Mouse (Mus musculus): ENCODE measurements around the gene Apol7a. TPM values are rescaled to one million over a fixed set of nuclear protein-coding genes. Genes with fewer than 3 reads are reported as not detected.
"Not testable (repeated sequence)": the region's sequence is repeated elsewhere in the genome, so short reads cannot be mapped to it uniquely, and the experiment has no call there.

The Apol7a gene
- polyA plus RNA-seq (2014; fragmentation: Nextera tagmentation; extraction: Ambion mirVana), result 0.13 TPM in 1 of 2 replicates, not detected in the other

DNA sequence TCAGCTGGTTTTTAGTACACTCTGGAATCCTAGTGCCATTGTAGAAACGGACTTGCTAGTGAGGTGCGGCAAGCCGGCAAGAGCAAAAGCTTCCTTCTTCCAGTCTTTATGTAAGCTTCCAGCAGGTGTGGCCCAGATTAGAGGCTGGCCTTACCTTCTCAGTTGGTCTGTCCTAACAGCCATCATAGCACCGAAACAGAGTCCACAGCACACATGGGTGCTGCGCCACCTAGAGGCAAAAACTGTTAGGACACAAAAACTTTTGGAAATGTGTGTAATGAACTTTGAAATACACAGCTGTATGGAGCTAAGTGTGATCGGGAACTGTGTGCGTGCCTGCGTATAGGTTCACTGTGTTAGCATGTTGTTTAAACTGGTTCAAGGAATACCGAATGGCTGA, at the start of gene Apol7a:
TSS of gene Apol7a (minus strand) at position 84 of the 400 bp plus-strand sequence.
- H3K9ac ChIP-seq (ENCODE audit: low read depth, low read length); H3K4me3 ChIP-seq (ENCODE audit: low read depth, low read length); H3K27ac ChIP-seq (ENCODE audit: low read depth, low read length); H3K36me3 ChIP-seq (ENCODE audit: control insufficient read depth, insufficient read depth, low read length); H3K4me2 ChIP-seq; H3K27me3 ChIP-seq (ENCODE audit: control insufficient read depth, insufficient read depth, low read length); H3K4me1 ChIP-seq (ENCODE audit: control insufficient read depth, insufficient read depth, low read length); H3K9me3 ChIP-seq (replicated peaks; ENCODE audit: control insufficient read depth, low read length); ATAC-seq (replicated peaks; ENCODE audit: insufficient number of reproducible peaks, low FRiP score, low TSS enrichment): not testable (repeated sequence)
- WGBS (ENCODE audit: insufficient replicate concordance), result 56% methylated on average over 9 of the region's 9 CpGs

DNA sequence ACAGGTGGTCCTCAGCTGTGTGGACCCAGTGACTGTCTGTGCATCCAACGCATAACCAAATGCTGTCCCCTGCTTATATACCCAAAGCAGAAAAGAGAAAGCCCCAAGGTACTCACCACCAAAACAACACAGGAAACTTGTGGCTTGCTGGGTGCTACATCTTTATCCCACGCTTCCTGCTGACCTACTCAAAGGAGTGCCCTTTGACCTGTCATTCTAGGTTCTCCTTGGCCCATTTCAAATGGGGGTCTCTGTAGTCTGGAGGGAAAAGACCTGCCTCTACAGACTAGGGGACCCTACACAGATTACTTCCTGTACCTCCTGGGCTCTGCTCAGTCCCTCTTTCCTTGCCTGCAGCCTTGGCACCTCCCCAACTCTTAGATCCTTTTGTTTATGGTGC, 48.5 kb upstream of the Apol7a start, which contains the start of gene Apol7b:
TSS of gene Apol7b (minus strand) at position 101 of the 400 bp plus-strand sequence.
- H3K4me1 ChIP-seq (ENCODE audit: control insufficient read depth, insufficient read depth, low read length), result not testable (repeated sequence)

GRCm38 (mm10) chr15:77445668-77446067, 46.8 kb upstream of the Apol7a start:
- H3K9me3 ChIP-seq (replicated peaks; ENCODE audit: control insufficient read depth, low read length); H3K9ac ChIP-seq (ENCODE audit: low read depth, low read length); H3K27ac ChIP-seq (ENCODE audit: low read depth, low read length); H3K4me1 ChIP-seq (ENCODE audit: control insufficient read depth, insufficient read depth, low read length); H3K36me3 ChIP-seq (ENCODE audit: control insufficient read depth, insufficient read depth, low read length); ATAC-seq (replicated peaks; ENCODE audit: insufficient number of reproducible peaks, low FRiP score, low TSS enrichment); H3K27me3 ChIP-seq (ENCODE audit: control insufficient read depth, insufficient read depth, low read length); H3K4me3 ChIP-seq (ENCODE audit: low read depth, low read length); H3K4me2 ChIP-seq: not testable (repeated sequence)
- WGBS (ENCODE audit: insufficient replicate concordance), result 86% methylated on average over 1 of the region's 1 CpGs

More for the DNA sequence above, 48.5 kb upstream of the Apol7a start, which contains the start of gene Apol7b:
- not testable (repeated sequence) for H3K36me3 ChIP-seq (ENCODE audit: control insufficient read depth, insufficient read depth, low read length); H3K4me3 ChIP-seq (ENCODE audit: low read depth, low read length); H3K9ac ChIP-seq (ENCODE audit: low read depth, low read length); ATAC-seq (replicated peaks; ENCODE audit: insufficient number of reproducible peaks, low FRiP score, low TSS enrichment); H3K27me3 ChIP-seq (ENCODE audit: control insufficient read depth, insufficient read depth, low read length); H3K27ac ChIP-seq (ENCODE audit: low read depth, low read length); H3K4me2 ChIP-seq; H3K9me3 ChIP-seq (replicated peaks; ENCODE audit: control insufficient read depth, low read length)
- WGBS (ENCODE audit: insufficient replicate concordance), result 80% methylated on average over 2 of the region's 2 CpGs

GRCm38 (mm10) chr15:77444746-77445145, 45.8 kb upstream of the Apol7a start:
- H3K27me3 ChIP-seq (ENCODE audit: control insufficient read depth, insufficient read depth, low read length); H3K9ac ChIP-seq (ENCODE audit: low read depth, low read length); H3K4me2 ChIP-seq; H3K36me3 ChIP-seq (ENCODE audit: control insufficient read depth, insufficient read depth, low read length); H3K4me1 ChIP-seq (ENCODE audit: control insufficient read depth, insufficient read depth, low read length); H3K27ac ChIP-seq (ENCODE audit: low read depth, low read length); ATAC-seq (replicated peaks; ENCODE audit: insufficient number of reproducible peaks, low FRiP score, low TSS enrichment); H3K9me3 ChIP-seq (replicated peaks; ENCODE audit: control insufficient read depth, low read length); H3K4me3 ChIP-seq (ENCODE audit: low read depth, low read length): not testable (repeated sequence)
- WGBS (ENCODE audit: insufficient replicate concordance), result 75% methylated on average over 7 of the region's 8 CpGs

DNA sequence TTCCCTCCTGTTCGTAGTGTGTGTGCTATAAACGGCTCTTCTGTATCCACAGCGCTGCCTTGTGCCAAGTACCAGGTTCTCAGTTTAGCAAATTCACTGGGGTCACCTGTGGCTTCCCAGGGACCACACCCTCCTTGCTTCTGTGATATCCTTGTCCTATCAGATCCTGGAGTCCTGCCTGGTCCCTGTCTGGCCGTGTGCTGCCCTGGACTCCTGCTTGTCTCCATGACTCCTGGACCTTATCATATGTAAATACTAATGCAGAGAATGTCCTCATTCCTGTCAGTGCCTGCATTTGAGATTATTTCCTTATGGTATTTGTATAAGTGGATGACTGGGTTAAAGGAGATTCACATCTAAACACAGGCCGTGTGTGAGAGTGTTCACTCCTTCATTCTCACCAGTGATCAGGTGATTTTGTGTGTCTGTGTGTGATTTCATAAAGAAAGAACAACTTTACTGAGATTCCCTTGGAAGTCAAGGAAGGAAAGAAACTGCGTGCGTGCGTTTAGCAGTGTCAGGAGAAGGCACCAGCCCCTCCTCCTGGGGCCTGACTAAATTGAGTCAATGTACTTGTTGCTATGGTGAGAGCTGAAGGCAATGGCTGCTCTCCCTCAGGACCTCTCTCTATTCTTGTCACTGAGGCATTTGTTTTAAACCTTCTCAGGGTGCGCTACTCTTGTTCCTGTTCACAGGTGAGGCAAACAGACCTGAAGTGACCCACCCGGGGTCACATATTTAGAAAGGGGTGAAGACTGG, 30.0 kb upstream of the Apol7a start:
- not testable (repeated sequence) for H3K9ac ChIP-seq (ENCODE audit: low read depth, low read length); ATAC-seq (replicated peaks; ENCODE audit: insufficient number of reproducible peaks, low FRiP score, low TSS enrichment); H3K27ac ChIP-seq (ENCODE audit: low read depth, low read length); H3K4me2 ChIP-seq; H3K36me3 ChIP-seq (ENCODE audit: control insufficient read depth, insufficient read depth, low read length); H3K4me3 ChIP-seq (ENCODE audit: low read depth, low read length); H3K9me3 ChIP-seq (replicated peaks; ENCODE audit: control insufficient read depth, low read length); H3K4me1 ChIP-seq (ENCODE audit: control insufficient read depth, insufficient read depth, low read length); H3K27me3 ChIP-seq (ENCODE audit: control insufficient read depth, insufficient read depth, low read length)
- WGBS (ENCODE audit: insufficient replicate concordance), result 51% methylated on average over 8 of the region's 10 CpGs

DNA sequence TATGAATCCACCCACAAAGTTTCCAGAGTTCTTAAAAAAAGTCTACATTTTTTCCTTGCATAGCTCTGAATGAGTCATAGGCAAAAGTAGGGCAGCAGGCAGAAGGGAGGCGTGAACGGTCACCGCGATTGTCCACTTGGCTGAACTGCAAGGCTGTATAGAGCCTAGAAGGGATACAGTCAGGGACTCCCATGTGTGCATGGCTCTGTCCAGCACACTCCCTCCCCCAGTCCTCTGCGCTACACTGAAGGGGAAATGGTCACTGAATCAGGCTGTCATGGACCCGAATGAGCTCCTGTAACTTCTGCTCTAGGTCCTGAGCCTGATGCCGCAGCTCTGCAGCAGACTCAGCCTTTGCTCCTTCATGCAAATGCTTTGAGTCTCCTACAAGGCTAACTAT, 24.0 kb upstream of the Apol7a start:
- H3K36me3 ChIP-seq (ENCODE audit: control insufficient read depth, insufficient read depth, low read length); H3K4me2 ChIP-seq; H3K9me3 ChIP-seq (replicated peaks; ENCODE audit: control insufficient read depth, low read length); H3K27ac ChIP-seq (ENCODE audit: low read depth, low read length); H3K27me3 ChIP-seq (ENCODE audit: control insufficient read depth, insufficient read depth, low read length); ATAC-seq (replicated peaks; ENCODE audit: insufficient number of reproducible peaks, low FRiP score, low TSS enrichment); H3K4me3 ChIP-seq (ENCODE audit: low read depth, low read length); H3K4me1 ChIP-seq (ENCODE audit: control insufficient read depth, insufficient read depth, low read length); H3K9ac ChIP-seq (ENCODE audit: low read depth, low read length): not testable (repeated sequence)
- 68% methylated on average over 3 of the region's 7 CpGs for WGBS (ENCODE audit: insufficient replicate concordance)

DNA sequence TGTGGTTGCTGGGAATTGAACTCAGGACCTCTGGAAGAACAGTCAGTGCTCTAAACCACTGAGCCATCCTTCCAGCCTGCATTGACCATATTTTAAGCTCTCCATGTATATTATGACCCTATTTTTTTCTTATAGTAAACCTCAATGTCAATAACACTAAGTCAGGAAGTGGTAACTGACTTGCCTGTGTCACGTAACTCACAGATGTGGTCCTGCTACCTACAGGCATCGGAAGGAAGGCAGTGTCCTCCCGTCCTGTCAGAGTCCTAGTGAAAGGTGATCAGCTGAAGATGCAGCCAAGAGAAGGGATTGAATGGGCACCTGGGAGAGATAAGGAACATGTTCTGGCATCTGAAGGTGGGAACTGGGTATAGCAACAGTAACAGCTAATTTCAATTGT, 20.7 kb upstream of the Apol7a start:
- H3K4me3 ChIP-seq (ENCODE audit: low read depth, low read length); H3K4me2 ChIP-seq; H3K36me3 ChIP-seq (ENCODE audit: control insufficient read depth, insufficient read depth, low read length); H3K9me3 ChIP-seq (replicated peaks; ENCODE audit: control insufficient read depth, low read length); H3K9ac ChIP-seq (ENCODE audit: low read depth, low read length); H3K4me1 ChIP-seq (ENCODE audit: control insufficient read depth, insufficient read depth, low read length); H3K27me3 ChIP-seq (ENCODE audit: control insufficient read depth, insufficient read depth, low read length); H3K27ac ChIP-seq (ENCODE audit: low read depth, low read length); ATAC-seq (replicated peaks; ENCODE audit: insufficient number of reproducible peaks, low FRiP score, low TSS enrichment): not testable (repeated sequence)
- no CpG with 5 or more reads among the region's 3 CpGs for WGBS (ENCODE audit: insufficient replicate concordance)

- 36% methylated on average over 3 of the region's 10 CpGs for WGBS (ENCODE audit: insufficient replicate concordance)
These were observed 17.9 kb upstream of the Apol7a start for GRCm38 (mm10) chr15:77416655-77417333.

More at GRCm38 (mm10) chr15:77416655-77417333, 17.9 kb upstream of the Apol7a start:
- H3K4me2 ChIP-seq; H3K27me3 ChIP-seq (ENCODE audit: control insufficient read depth, insufficient read depth, low read length); H3K36me3 ChIP-seq (ENCODE audit: control insufficient read depth, insufficient read depth, low read length); H3K4me1 ChIP-seq (ENCODE audit: control insufficient read depth, insufficient read depth, low read length); H3K4me3 ChIP-seq (ENCODE audit: low read depth, low read length); H3K9me3 ChIP-seq (replicated peaks; ENCODE audit: control insufficient read depth, low read length); H3K27ac ChIP-seq (ENCODE audit: low read depth, low read length); H3K9ac ChIP-seq (ENCODE audit: low read depth, low read length); ATAC-seq (replicated peaks; ENCODE audit: insufficient number of reproducible peaks, low FRiP score, low TSS enrichment): not testable (repeated sequence)
